Mouse (Mus musculus): ENCODE measurements around the gene Stom.

Gene Stom

GRCm38 (mm10) chr2:35320399-35320798 lies 16.4 kb downstream of the Stom start:
- DNase-seq (ENCODE audit: low read depth, low spot score): no peak

- DNase-seq (ENCODE audit: low read depth, low spot score): no peak
Observed at GRCm38 (mm10) chr2:35318405-35318804, 18.4 kb downstream of the Stom start.

GRCm38 (mm10) chr2:35317604-35318003 lies 19.2 kb downstream of the Stom start:
- no peak for DNase-seq (ENCODE audit: low read depth, low spot score)

GRCm38 (mm10) chr2:35314300-35314699 lies 22.5 kb downstream of the Stom start:
- DNase-seq (ENCODE audit: low read depth, low spot score): no peak

GRCm38 (mm10) chr2:35309906-35310493 lies 26.8 kb downstream of the Stom start:
- no peak for DNase-seq (ENCODE audit: low read depth, low spot score)

- no peak for DNase-seq (ENCODE audit: low read depth, low spot score)
Observed at GRCm38 (mm10) chr2:35308166-35308565, 28.6 kb downstream of the Stom start.

- DNase-seq (ENCODE audit: low read depth, low spot score): no peak
Observed at GRCm38 (mm10) chr2:35302049-35302885, 34.5 kb downstream of the Stom start.

- no peak for DNase-seq (ENCODE audit: low read depth, low spot score)
Observed at GRCm38 (mm10) chr2:35299437-35299836, 37.3 kb downstream of the Stom start.

- DNase-seq (ENCODE audit: low read depth, low spot score): peak; percentile 79
Observed at GRCm38 (mm10) chr2:35297703-35298332, 39.0 kb downstream of the Stom start.

GRCm38 (mm10) chr2:35293291-35293690 lies 43.5 kb downstream of the Stom start:
- peak; percentile 27 for DNase-seq (ENCODE audit: low read depth, low spot score)

- DNase-seq (ENCODE audit: low read depth, low spot score): no peak
Observed at GRCm38 (mm10) chr2:35292700-35293099, 44.1 kb downstream of the Stom start.

- DNase-seq (ENCODE audit: low read depth, low spot score): peak; percentile 60
Observed at GRCm38 (mm10) chr2:35291856-35292255, 44.9 kb downstream of the Stom start.

- DNase-seq (ENCODE audit: low read depth, low spot score): peak; percentile 86
Observed at GRCm38 (mm10) chr2:35288758-35289635, 47.8 kb downstream of the Stom start.

GRCm38 (mm10) chr2:35287017-35287620 lies 49.7 kb downstream of the Stom start:
- DNase-seq (ENCODE audit: low read depth, low spot score): no peak

- DNase-seq (ENCODE audit: low read depth, low spot score): no peak
Observed at GRCm38 (mm10) chr2:35285209-35285608, 51.6 kb downstream of the Stom start.

- DNase-seq (ENCODE audit: low read depth, low spot score): no peak
Observed at GRCm38 (mm10) chr2:35283997-35284396, 52.8 kb downstream of the Stom start.

GRCm38 (mm10) chr2:35282214-35282613 lies 54.6 kb downstream of the Stom start:
- DNase-seq (ENCODE audit: low read depth, low spot score): peak; percentile 23

- no peak for DNase-seq (ENCODE audit: low read depth, low spot score)
Observed at GRCm38 (mm10) chr2:35280001-35280400, 56.8 kb downstream of the Stom start.

- DNase-seq (ENCODE audit: low read depth, low spot score): no peak
Observed at GRCm38 (mm10) chr2:35278371-35279210, 58.2 kb downstream of the Stom start.

GRCm38 (mm10) chr2:35277686-35278085 lies 59.1 kb downstream of the Stom start:
- no peak for DNase-seq (ENCODE audit: low read depth, low spot score)

Data from brain, adult 2 months (tissue).